Mouse (Mus musculus) A20 (cell line): ENCODE measurements around the gene Zfp335.
A peak's percentile ranks its signal among the peaks of the same experiment; 100 is the strongest.

Experiments used
- DNase-seq: peaks from one replicate; pipeline ENCODE4 v3.0.0-alpha.2; 2011; ENCODE audit warnings: low read depth, low spot score

The Zfp335 gene

DNA sequence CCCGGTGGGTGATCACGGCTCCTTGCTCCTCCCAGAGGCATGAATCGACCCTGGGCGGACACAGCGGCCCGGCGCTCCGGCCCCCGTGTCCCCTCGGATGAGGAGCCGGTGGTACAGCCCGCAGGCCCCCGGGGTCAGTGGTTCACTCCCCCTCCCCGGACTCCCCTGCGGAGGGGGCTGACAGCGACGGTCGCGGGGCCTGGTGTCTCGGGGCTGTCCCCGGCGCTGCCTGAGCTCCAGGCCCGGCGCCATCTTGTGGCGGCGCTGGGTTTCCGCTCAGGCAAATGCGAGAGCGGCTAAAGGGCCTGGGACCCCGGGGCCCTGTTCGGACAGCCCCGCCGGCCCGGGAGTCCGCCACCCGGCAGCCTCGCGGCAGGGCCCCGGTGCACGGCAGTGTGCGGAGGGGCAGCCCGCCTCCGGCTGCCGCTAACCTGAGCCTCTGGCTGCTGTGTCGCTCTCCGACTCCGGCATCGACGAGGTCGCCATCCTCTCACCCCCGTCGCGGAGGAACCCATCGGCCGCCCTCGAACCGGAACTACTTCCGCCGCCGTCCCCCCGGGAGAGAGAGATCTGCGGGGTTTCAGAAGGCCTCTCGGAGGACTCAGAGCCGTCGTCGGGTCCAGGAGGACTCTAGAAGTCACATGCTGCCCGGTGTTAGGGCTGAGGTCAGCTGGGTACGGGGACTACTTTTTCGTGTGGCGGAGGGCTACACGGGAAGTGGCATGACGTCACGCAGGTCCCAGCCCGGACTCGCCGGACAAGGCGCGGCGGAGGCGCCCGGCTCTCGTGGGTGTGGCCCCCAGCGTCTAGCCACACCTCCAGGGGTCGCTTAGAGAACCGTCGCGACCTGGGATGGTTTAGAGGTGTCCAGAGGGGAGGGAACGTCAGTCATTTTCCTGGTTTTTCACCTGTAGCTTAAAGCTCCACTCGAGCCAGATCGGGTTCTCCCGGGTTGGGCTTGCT, at the start of gene Zfp335:
Gene Zfp335 (minus strand): TSS at position 672 of the 963 bp plus-strand sequence.
- DNase-seq: peak; percentile 98

DNA sequence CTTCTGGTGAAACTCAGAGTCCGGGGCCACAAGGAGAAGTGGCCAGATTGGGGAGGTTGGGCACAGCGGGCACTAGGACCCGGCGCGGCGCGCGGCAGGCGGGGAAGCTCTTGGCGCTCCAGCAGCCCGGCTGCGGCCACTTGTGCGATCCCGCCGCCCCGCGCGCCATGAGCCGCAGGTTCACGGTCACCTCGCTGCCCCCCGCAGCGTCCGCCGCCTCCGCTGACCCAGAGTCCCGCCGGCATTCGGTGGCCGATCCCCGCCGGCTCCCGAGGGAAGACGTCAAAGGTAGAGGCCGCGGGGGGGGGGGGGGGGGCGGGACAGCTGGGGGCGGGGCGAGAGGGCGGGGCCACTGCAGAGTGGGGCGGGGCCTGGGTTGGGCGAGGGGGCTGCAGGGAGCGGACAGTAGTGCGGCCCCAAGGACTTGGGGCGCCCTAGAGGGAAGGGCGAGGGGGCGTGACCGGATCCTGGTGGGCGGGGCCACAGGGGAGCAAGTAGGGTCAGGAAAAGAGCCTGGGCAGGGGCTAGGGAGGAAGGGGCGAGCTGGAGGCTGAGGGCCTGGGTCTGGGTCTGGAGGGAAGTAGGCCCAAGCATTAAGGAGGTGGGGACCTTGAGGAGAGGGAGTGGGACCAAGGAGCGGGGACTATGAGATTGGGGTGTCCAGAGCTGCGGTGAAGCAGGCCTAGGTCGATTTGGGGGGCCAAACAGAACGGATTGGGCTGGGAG, 49.3 kb upstream of the Zfp335 start, which contains the start of gene Slc12a5:
Gene Slc12a5 (plus strand): TSS at position 87 of the 726 bp plus-strand sequence.
- DNase-seq: peak; percentile 86

DNA sequence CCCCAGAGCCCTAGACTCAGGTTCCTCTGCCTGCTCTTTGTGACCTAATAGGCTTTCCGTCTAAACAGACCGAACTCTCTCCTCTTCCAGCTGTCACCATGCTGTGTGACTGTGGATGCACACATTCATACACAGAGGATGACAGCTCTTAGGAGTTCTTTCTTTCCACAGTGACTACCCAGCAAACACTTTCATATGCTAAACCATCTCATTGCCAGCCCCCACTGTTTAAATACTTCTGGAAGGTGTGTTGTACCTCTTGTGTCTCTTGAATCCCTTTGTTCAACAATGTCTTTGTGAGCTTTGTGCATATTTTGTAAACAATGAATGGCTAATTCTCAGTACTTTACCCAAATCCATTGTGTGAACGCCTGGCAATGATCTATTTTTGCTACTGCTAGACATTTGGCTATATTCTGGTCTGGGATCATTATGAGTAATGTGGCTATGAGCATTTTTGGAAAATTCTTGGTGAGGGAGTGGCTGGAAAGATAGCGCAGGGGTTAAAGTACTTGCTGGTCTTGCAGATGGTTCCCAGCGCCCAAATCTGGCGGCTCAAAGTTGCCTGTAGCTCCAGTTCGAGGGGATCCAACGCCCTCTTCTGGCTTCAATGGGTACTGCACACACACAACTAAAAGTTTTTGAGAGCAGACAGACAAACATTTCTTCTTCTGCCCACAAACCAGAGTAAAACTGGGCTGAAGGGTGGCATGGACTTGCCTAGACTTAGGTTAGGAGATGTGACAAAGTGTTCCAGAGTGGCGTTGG, 46.2 kb upstream of the Zfp335 start:
- no peak for DNase-seq

DNA sequence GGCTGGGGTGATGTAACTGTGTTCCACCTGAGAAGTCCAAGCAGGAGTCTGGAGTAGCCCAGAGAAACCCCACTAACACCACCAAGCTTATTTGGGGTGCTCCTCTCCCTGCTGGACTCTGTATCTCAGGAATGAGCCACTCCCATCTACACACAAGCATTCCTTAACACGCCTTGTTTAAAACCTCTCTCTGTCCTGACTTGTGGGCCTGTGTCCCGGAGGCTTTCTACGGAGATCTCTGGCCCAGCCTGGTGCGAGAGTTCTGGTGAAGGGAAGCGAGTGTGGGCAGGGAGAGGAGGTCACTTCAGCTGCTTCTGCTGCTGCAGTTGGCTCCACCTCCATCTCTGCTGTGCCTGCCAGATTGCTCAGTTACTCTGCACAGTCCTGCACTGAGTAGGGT, 44.6 kb upstream of the Zfp335 start:
- no peak for DNase-seq

DNA sequence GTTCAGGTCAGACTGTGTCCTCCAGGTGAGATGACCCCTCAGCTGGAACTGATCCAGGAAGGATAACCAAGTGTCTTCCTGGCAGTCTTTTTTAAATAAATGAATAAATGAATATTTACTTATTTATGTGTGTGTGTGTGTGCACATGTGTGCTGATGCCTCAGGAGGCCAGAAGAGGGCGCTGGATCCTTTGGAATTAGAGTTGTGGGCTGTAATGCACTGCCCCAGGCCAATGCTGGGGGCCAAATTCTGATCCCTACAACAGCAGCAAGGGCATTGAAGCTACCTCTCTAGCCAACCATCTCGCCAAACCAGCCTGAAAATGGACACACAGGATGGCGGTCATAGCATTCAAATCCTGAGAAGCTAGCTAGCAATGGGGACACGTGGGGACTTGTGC, 44.2 kb upstream of the Zfp335 start:
- no peak for DNase-seq

DNA sequence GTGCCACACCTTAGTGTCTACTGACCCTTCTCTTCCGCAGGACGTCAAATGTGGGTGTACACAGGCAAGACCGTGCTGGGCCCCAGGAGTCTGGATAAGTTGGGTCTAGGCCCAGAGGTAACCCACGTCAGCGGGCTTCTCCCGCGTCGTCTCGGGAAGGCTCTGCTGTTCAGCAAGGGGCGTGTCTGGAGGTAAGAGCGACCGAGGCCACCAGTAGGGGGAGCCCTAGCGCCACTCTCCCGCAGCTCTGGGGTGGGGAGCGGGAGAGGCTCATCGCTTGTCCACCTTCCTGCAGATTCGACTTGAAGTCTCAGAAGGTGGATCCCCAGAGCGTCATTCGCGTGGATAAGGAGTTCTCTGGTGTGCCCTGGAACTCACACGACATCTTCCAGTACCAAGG, 41.7 kb upstream of the Zfp335 start:
- DNase-seq: peak; percentile 75

DNA sequence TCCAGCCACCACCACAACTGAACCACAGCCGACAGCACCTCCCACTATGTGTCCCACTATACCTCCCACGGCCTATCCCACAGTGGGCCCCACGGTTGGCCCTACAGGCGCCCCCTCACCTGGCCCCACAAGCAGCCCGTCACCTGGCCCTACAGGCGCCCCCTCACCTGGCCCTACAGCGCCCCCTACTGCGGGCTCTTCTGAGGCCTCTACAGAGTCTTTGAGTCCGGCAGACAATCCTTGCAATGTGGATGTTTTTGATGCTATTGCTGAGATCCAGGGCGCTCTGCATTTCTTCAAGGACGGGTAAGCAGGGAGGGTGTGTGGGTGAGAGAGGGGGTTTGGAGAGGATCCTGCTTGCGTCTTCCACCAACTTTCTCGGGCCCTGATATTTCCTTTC, 40.9 kb upstream of the Zfp335 start:
- no peak for DNase-seq

DNA sequence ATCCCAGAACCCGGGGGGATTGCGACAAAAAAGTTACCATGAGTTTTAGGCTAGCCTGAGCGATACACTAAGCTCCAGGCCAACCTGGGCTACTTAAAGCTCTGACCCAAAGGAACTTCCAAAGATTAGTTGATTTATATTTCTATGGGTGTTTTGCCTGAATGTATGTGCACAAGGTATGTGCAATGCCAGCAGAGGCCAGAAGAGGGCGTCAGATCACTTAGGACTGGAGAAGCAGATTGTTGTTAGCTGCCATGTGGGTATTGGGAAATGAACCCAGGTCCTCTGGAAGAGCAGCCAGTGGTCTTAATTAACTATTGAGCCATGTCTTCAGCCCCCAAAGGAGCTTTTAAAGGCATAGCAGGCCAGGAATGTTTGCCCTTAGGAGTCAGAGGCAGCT, 40.2 kb upstream of the Zfp335 start:
- DNase-seq: peak; percentile 28

DNA sequence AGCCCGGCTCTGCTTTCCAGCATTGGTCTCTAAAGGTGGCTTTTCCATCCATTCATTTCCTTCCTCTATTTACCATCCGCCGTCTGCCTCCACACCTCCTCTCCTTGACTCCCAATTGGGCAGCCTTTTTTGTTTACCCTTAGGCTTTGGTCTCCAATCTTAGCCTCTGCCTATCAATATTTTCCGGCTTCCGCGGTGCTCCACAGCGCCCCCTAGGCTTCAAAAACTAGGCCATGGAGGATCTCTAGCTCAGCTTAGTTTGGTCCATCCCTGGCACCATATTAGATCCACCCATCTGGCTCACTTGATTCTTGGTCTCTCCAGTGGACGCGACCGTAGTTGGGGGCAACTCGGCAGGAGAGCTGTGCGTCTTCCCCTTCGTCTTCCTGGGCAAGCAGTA, 38.9 kb upstream of the Zfp335 start:
- peak; percentile 22 for DNase-seq

DNA sequence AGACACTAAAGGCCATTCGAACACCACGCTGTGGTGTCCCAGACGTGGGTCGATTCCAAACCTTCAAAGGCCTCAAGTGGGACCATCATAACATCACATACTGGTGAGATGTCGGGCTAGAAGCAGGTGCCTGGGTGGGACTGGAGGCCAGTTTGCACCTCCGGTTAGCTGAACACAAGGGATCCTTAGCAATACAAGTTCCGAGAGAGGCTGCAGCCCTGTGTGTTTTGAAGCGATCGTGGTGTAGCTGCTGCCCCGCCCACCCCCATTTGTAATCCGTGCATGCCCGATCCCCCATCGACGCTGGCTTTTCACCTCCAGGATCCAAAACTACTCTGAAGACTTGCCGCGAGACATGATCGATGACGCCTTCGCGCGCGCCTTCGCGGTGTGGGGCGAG, 37.4 kb upstream of the Zfp335 start:
- no peak for DNase-seq

DNA sequence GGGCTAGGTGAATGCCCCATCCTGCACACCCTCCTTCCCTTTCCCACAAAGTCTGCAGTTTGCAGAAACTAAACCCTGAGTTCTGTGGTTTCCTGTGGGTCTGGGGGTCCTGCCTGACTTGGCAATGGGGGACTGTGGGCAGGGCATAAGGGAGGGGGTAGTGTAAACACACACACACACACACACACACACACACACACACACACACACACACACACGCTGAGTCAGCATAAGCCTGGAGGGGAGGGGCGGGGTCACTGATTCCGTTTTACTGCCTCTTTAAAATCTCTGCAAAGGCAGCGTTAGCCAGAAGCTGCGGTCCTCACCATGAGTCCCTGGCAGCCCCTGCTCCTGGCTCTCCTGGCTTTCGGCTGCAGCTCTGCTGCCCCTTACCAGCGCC, 36.4 kb upstream of the Zfp335 start:
- DNase-seq: no peak

DNA sequence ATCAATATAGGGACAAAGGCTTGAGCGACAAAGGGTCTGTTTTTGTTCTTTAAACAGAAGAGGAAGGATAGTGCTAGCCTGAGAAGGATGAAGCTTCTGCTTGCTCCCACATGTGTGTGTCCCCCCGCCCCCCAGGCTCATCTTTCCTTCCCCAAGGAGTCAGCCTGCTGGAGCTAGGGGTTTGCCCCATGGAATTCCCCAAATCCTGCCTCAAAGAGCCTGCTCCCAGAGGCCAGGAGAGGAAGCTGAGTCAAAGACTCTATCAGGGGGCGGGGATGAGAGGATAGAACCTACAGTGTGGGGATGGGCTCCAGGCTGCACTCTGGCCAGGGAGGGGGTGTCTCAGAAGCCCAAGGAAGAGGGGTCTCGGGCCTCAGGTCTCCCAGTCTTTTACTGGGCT, 35.9 kb upstream of the Zfp335 start:
- no peak for DNase-seq

DNA sequence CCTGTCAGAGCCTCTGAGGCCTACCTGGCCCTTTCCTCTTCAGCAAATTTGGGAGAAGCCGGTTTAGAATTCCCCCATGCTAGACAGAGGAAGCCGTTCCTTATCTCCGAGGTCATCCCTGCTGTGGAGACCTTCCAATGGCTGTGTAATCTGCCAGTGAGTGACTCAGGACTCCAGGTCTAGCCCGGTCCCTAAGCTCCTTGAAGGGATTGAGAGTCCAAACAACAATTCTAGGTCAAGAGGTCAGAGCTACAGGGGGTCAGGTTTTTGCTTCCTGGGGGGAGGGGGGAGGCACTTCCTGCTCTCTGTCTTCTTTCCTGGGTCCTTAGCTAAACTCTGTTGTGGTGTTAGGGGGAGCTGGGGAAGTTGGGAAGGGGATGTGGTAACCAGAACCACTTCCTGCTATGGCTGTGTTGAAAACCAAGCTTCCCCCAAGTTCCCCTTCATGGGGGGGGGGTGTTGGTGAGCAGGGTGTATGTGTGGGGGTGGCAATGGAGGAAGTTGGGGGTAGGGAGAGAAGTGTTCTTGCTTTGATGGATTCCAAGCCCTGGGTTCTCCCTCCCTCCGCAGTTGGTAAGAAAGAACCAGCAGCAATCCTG, 31.2 kb upstream of the Zfp335 start:
- DNase-seq: peak; percentile 31

DNA sequence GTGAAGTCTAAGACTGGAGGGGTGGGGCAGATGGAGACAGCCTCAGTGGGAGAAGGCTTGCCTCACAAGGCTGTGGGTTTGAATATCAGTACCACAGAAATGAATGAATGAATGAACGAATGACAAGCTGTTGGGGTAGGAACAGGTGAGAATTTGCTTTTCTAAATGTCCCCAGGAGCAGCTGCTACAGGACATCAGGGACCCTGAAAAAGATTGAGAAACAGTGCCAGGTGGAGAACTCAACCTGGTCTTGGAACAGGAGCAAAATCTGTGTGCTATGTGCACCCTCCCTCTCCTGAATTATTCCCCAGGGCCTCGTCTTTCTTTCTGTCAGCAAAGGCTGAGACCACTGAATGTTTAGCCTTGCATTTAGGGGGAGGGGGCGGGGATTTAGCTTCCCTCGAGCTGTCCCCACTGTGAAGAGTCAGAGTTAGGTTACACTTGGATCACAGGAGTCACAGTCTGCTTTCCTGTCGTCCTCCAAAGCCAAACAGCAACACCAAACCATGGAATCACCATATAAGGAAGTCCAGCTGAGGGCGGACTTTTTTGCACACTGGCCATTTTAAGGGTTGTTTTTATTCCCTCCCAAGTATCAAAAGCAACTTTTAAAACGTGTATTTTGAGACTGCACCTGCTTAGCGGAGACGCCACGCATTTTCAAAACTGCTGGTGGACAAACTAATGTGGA, 28.7 kb upstream of the Zfp335 start, which contains the start of gene Mmp9:
Gene Mmp9 (plus strand): TSS at position 641 of the 691 bp plus-strand sequence.
- DNase-seq: no peak

DNA sequence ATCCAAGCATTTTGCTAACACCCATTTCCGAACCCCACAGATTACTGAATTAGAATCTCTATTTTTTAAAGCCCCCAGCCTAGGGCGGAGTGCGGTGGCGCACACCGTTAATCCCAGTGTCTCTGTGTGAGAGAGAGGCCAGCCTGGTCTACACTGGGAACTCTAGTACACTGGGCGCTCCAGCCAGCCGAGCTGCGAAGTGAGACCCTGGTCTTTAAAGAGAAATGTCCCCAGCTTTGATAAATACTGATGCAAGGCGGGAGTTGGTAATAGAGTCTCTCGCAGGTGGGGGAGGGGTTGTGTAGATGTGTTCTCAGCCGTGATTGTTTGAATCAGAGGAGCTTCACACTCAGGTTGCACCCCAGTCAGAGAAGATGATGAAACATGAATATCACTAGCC, 27.5 kb upstream of the Zfp335 start:
- no peak for DNase-seq

DNA sequence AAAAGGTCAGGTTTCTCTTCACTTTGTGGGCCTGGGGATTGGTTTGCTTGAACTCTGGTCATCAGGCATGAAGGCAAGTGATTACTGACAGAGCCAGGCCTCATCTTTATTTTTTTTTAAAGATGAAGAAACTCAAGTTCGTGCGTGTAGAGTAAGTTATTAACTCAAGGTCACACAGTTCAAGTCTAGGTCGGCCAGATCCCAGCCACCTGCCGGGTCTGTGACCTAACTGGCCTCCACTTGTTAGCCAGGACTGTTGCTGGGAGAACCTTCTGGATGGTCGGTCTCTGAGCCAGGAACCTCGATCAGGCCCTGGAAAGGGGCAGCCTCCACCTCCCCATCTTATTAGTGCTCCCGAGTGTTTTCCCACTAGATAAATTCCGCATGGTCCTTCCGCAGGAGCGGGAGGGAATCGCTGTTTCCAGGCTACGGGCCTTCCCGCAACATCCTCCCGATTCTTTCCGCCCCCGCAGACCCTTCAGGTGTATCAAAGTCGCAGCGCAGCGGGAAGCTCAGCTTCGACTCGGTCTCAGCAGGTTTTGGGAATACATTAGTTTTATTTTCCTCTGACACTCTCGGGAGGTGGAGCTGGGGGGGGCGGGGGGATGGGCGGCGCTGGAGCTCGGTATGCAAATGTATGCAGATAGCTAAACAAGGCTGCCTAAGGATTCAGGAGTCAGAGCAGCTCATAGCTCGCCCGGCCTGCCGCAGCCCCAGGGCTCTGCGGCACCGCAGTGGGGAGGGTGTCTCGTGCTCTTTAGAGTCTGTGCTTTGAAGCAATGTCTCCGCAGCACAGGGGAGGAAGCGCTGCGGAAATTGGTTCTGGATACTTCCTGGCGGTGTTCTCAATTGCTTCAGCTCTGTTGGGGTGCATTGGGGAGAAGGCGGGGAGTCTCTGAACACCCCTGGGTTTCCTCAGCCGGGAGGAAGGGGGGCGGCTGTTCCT, 26.9 kb upstream of the Zfp335 start:
- DNase-seq: no peak

DNA sequence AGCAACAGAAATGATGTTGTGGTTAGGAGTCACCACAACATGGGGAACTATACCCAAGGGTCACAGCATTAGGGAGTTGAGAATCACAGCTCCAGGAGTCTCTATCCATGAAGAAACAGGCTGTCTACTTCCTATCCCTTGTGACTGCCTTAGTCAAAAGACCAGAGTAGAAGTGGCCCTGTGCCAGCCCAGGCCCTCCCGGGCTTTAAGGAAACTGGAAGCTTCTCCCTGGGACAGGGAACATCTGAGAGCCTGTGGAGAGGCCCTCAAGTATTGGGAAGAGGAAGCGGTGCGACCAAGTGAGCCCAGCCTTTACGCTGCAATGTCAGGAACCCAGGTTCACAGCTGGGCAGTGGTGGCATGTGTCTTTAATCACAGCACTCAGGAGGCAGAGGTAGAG, 24.4 kb upstream of the Zfp335 start:
- DNase-seq: no peak

DNA sequence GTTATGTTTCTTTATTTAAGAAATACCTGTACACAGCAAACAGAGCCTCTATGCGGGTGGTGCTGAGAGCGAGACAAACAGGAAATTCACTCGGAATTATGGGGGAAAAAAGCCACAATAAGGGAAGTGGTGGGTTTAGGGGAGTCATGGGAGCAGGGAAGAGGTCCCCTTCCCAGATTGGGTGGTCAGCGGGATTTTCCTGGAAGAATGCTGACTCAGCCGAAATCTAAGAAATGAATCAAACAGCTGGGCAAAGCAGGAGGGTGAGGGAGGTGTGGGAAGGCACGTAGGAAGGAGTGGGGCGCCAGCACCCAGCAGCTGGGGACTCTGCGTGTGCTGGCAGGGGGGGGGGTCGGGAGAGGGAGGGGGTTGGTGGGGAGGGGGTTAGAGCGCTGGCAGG, 22.0 kb upstream of the Zfp335 start:
- no peak for DNase-seq

DNA sequence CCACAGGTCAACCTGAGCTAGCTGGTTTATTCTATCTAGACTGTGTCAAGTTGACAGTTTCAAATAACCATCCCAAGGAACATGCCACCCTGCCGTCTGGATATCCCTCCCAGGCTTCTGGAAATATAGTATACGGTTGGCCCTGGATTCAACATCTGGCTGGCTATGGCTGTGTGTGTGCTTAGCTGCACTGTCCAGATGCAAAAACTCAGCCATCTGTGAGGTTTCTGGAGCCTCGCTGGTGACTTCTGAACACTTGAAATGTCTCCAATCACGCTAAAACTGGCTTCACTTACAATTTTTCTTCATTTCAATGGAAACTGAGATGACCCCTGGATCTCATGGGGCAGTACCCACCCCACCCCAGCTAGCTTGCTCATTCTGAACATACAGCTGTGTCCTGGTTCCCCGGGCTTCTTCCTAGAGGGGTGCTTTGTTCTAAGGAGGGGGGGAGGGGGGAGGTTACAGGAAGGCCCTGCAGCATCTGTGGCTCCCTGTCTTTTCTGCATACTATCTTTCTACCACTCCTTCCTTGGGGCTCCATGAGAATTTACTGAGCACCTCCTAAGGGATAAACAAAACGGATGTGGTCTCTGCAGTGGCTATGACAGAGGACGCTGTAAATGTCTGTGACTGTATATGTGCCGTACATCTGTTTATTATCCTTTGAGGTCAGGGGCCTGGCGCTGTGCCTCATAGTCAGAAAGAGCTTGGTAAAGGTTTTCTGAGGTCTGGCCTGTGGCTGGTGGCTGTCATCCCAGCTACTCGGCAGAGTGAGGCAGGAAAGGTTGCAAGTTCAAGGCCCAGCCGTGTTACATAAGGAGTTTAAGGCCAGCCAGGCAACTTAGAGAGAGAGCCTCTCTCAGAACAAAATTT, 19.4 kb upstream of the Zfp335 start:
- no peak for DNase-seq
